Mouse (Mus musculus): ENCODE data around the gene Ankk1.

GRCm38 (mm10) chr9:49407028-49407427 is 19.8 kb downstream of the Ankk1 start:
- TF ChIP-seq CTCF (IDR thresholded peaks at IDR 0.05; ENCODE audit: extremely low read depth, insufficient read depth, insufficient read length, insufficient replicate concordance): no peak
- no peak for TF ChIP-seq POLR2A (IDR thresholded peaks at IDR 0.05; ENCODE audit: low read depth, low read length)
